Mouse (Mus musculus): ENCODE measurements at regions not wholly inside any gene's neighbourhood (a gene's known extent, or its start where the extent isn't known, plus 50 kb on each side); places are given as distances from the start of the nearest gene placed in this dataset.

- no peak for TF ChIP-seq POLR2A (IDR thresholded peaks at IDR 0.05; ENCODE audit: control insufficient read depth, extremely low read depth, insufficient read depth, low read length, poor library complexity)
- no peak for TF ChIP-seq CTCF (IDR thresholded peaks at IDR 0.05; ENCODE audit: borderline replicate concordance, control insufficient read depth, extremely low read depth, insufficient read depth, low read length, poor library complexity)
These were observed 69.1 kb upstream of the Pax1 start for GRCm38 (mm10) chr2:147292387-147293293.
